24 mouse cellular contexts compared by ENCODE assay signal in genomic region chr10:65716914-65717610, GRCm38 (mm10).
"Had no signal": no experiment of that assay in that cellular context is flagged by ENCODE, and none has a peak within 500 bp of the region (broad histone marks: within the 10 kb centered on the region; RNA-seq: fewer than 3 reads in every experiment).

No protein-coding gene starts in this region.

- H3K9me3 ChIP-seq: heart, embryonic 10.5 days; heart, embryonic 12.5 days; hindbrain, embryonic 10.5 days; hindbrain, embryonic 13.5 days; kidney, embryonic 15.5 days; limb, embryonic 13.5 days; limb, embryonic 15.5 days; liver, embryonic 12.5 days had no signal

- H3K4me3 ChIP-seq: heart, embryonic 10.5 days; heart, embryonic 12.5 days; hindbrain, embryonic 10.5 days; hindbrain, embryonic 13.5 days; kidney, embryonic 15.5 days; limb, embryonic 13.5 days; limb, embryonic 15.5 days; liver, embryonic 12.5 days had no signal

- H3K4me2 ChIP-seq: heart, embryonic 12.5 days; hindbrain, embryonic 13.5 days; kidney, embryonic 15.5 days; limb, embryonic 13.5 days; limb, embryonic 15.5 days; liver, embryonic 12.5 days had no signal

- H3K27me3 ChIP-seq: heart, embryonic 12.5 days; hindbrain, embryonic 13.5 days; kidney, embryonic 15.5 days; limb, embryonic 13.5 days; limb, embryonic 15.5 days; liver, embryonic 12.5 days had no signal

- H3K9ac ChIP-seq: heart, embryonic 12.5 days; hindbrain, embryonic 13.5 days; kidney, embryonic 15.5 days; limb, embryonic 13.5 days; limb, embryonic 15.5 days; liver, embryonic 12.5 days had no signal

- H3K36me3 ChIP-seq: heart, embryonic 10.5 days; heart, embryonic 12.5 days; hindbrain, embryonic 10.5 days; hindbrain, embryonic 13.5 days; kidney, embryonic 15.5 days; limb, embryonic 13.5 days; limb, embryonic 15.5 days; liver, embryonic 12.5 days had no signal

- H3K4me1 ChIP-seq: heart, embryonic 10.5 days; heart, embryonic 12.5 days; hindbrain, embryonic 10.5 days; hindbrain, embryonic 13.5 days; kidney, embryonic 15.5 days; limb, embryonic 13.5 days; limb, embryonic 15.5 days; liver, embryonic 12.5 days had no signal

- H3K27ac ChIP-seq: heart, embryonic 10.5 days; hindbrain, embryonic 10.5 days; hindbrain, embryonic 13.5 days; kidney, embryonic 15.5 days; kidney, postnatal 0 days; limb, embryonic 13.5 days; limb, embryonic 15.5 days; liver, embryonic 12.5 days had no signal

- DNase-seq: gastrocnemius, postnatal 14 days; gastrocnemius, postnatal 36 days; heart, adult 18-20 months; heart, postnatal 10 days; heart, postnatal 4 days; kidney, adult 11 months; kidney, adult 2 months; kidney, adult 9 months; kidney, postnatal 14 days; kidney, postnatal 36 days; layer of hippocampus, adult 9-11 months; layer of hippocampus, postnatal 36 days; left cerebral cortex, postnatal 4 days had no signal

- ATAC-seq: hindbrain, embryonic 16.5 days; inflammation-experienced regulatory T-cells, adult 6 months; liver, embryonic 12.5 days had no signal
